Mouse (Mus musculus) lung, postnatal 0 days (tissue): ENCODE results near the gene Mpeg1.

Experiments
- CTCF ChIP-seq: IDR thresholded peaks from 2 replicates; pipeline ENCODE4 v1.5.1; 2016; ENCODE audit warnings: antibody characterized with exemption, mild to moderate bottlenecking
- EP300 ChIP-seq: IDR thresholded peaks from 2 replicates; pipeline ENCODE4 v1.6.1; 2016; ENCODE audit warnings: antibody characterized with exemption, mild to moderate bottlenecking, control low read depth

DNA sequence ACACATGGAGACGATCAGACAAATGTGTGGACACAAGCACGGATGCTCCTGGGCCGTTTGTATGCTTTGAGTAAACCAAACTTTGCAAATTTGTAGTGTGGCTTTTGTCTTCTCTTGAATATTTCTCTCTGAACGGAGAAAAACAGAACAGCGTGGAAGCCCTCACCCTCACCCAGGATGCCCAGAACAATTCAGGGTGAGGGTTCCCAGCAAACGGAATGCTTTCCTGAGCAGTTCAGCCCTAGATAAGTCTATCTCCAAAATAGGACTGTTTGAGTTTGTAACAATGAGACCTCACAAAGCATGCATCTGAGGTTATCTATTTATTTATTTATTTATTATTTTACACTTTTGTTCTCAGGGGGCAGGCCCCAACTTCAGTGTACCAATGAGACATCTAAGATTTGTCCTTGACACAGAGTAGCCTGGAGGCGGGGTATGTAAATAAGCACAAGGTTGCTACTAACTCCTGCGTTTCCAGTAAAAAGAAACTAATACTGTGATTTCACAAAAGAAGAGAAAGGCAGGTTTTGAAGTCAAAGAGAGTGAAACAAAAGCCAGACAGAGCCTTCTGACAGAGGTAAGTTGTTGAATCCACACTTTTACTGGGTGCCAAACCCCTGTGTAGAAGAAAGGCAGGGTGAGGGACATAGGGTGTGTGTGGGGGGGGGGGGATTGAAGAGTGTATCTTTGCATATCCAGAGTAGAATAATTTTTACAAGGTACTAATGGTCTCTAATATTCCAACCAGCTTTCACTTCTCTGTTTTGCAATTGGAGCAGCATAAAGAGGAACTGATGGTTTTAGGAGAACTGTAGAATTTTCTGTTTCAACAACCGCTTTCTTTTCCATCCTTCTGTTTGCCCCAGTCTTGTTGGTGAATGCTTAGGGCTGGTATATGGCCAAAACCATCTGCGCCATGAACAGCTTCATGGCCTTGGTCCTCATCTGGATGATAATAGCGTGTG lies at the start of gene Mpeg1:
- TF ChIP-seq EP300: no peak
- no peak for TF ChIP-seq CTCF
